Mouse (Mus musculus): ENCODE measurements around the gene Timm23.
"Not testable (repeated sequence)": the region's sequence is repeated elsewhere in the genome, so short reads cannot be mapped to it uniquely, and the experiment has no call there.

Gene Timm23

GRCm38 (mm10) chr14:32201791-32202451 is at the start of gene Timm23, which contains the start of gene Parg:
TSS of gene Timm23 (minus strand) at chr14:32201898.
TSS of gene Parg (plus strand) at chr14:32201949.
- peak; percentile 93 for DNase-seq

DNA sequence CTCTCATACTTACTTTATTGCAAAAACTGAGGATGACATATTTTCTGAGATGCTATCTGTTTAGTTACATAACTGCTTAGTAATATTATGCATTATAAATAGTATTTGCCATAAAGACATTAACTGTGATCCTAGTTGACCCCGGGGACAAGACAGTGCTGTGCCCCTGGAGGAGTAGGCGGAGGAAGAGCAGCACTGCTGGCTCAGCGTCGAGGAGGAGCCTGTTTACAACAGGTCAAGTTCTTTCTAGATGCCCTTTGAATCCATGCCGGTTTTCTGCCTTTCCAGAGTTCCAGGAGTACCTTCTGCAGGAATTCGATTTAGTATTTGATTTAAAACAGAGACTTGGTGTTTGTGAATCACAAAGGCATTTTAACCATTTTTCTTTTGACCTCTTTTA is 47.9 kb upstream of the Timm23 start:
- DNase-seq: peak; percentile 49

GRCm38 (mm10) chr14:32246019-32246418 is 44.3 kb upstream of the Timm23 start:
- no peak for DNase-seq

DNA sequence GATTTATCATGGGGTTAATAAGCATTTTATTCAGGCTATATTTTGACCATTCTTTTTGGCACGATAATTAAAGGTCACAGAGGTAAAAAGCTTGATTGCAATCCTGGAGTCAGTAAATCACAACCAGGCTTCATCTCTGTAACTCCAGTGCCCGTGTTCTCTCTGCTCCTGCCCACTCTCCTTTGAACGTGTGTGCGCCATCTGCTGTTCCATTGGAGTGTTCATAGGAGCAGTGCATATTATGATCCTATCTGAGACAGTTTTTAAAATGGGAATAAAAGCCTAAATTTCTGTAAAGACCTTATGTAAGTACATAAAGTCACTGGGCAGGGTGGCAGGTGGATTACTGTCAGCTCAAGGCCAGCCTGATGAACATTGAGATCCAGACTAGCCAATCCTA is 40.7 kb upstream of the Timm23 start:
- DNase-seq: no peak

GRCm38 (mm10) chr14:32228996-32229395 is 27.3 kb upstream of the Timm23 start:
- DNase-seq: peak; percentile 57

DNA sequence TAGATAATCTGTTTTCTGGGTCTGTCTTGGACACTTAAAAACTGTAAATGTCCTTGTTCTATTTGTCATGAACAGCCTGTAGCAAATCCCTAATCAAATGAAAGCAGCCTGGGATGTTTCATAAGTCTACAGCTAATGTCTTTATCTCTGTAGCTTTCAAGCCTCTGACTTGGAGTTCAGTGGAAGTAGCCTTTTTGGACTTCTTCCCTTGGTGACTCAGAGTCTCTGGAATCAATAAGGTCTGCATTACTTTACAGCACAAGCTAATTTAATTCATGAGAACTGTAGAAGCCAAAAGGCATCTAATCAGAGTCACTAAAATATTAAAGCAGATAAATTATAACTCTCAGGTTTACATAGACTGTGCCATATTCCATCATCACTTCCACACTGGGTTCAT is 24.9 kb upstream of the Timm23 start:
- no peak for DNase-seq

DNA sequence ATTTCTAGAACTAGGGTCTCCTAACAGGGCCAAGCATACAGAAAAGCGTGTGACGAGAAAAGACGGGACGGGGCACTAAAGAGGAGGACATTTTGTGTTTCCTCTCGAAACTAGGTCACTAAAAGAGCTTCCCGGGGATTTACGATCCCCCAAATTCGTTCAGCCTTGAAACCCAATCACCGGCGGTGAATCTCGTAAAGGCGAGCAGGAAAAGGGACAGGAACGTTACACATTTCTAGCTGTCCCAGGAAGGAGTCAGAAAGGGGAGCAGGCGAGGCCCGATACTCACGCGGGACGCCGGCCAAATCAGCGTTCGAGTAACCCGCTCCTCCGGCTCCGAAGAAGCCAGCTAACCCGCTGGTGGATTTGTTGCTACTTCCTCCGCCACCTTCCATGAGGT is 344 bp downstream of the Timm23 start:
- DNase-seq: no peak

DNA sequence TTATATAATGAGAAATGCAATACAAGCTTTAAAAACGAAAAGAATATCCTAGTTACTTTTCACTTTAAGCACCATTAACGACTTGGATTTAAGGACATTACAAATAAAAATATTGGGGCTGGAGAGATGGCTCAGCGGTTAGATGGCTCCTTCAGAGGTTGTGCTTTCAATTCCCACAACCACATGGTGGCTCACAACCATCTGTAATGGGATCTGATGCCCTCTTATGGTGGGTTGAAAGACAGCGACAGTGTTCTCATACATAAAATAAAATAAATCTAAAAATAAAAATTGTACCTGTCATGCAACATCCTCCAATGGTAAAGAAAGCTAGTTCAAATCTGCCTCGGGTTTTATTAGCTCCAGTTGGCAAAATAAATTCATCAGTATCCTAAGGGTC is 8.1 kb downstream of the Timm23 start:
- DNase-seq: not testable (repeated sequence)

DNA sequence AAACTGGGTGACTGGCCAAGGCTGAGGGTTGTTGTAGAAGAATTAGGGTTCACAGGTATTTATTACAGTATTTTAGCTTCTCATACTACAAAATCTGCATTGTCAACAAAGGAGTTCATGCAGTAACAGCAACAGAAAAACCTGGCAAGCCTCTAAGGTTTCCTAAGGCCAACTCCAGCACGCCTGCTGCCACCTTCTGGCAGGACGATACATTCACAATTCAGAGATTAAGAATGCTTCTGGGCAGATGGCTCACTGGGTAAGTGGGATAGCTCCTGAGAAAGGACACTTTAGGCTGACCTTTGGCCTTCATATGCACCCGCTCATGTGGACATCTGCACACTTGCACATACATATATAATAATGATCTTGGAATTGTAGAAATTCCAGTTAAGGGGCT is 9.3 kb downstream of the Timm23 start:
- peak; percentile 58 for DNase-seq

DNA sequence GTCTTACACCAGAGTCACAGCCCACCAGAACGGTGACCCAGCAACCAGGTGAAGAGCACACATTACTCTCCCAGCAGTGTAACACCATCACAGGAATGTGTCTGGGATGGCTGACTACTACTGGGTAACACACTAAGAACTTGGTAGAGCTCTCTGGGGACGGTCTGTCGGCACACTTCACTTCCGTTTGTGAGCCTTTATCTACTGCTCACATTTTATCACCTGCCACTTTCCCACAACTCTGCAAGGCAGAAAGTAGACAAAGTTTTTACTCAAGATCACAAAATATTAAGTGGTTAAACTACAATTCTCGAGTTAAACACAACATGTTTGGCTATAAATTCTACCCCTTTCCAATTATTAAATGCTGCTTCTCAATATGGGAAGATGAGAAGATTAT is 9.8 kb downstream of the Timm23 start:
- DNase-seq: no peak

DNA sequence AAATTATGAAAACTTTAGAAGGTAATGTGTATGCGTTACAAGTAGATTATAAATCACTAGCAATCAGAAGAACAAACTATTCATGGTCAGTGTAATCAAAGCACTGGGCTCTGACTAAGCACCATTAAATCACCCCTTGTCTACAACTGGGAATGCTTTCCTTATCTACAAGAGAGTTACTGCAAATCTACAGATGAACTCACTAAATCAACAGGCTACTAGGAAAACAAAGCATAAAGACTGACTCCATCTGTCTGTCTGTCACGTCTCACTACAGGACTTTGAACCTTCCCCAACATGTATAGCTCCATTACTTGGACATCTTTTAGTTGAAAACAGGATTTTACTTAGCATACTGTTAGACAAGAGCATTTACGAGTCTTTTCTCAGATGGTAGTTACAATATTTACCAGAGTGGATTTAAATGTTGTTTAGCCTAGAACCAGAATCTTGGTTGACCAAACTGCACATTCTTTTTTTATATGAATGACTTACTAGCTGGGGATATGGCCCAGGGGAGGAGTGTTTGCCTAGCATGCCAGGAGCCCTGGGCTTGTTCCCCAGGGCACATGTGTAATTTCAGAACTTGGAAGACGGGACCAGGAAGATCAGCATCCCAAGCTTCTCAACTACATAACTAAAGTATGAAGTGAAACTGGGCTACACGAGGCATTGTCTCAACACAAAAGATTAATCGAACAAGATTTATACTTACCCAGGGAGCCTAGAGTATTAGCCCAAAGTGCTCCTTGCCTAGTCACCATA is 10.9 kb downstream of the Timm23 start:
- DNase-seq: no peak

GRCm38 (mm10) chr14:32183846-32184245 is 17.9 kb downstream of the Timm23 start:
- no peak for DNase-seq

DNA sequence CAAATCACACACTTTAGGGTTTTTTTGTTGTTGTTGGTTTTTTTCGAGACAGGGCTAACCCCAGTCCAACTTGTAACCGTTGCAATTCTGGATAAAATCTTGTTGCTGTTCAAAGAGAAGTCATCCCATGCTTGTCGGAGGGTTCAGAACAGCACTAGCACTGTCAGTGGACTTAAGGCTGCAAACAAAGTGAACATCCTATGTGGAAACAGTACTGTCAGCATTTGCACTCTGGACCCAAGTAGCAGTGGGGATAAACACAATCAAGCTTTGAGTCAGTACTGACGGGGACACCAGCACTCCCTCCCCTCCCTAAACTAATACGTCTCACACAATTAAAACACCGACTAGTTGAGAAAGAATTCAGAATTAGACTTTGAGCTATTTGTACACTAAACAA is 20.8 kb downstream of the Timm23 start:
- DNase-seq: no peak

- DNase-seq: peak; percentile 56
These were observed 22.1 kb downstream of the Timm23 start for GRCm38 (mm10) chr14:32179393-32180195.

- not testable (repeated sequence) for DNase-seq
These were observed 25.1 kb downstream of the Timm23 start for GRCm38 (mm10) chr14:32176590-32176989.

DNA sequence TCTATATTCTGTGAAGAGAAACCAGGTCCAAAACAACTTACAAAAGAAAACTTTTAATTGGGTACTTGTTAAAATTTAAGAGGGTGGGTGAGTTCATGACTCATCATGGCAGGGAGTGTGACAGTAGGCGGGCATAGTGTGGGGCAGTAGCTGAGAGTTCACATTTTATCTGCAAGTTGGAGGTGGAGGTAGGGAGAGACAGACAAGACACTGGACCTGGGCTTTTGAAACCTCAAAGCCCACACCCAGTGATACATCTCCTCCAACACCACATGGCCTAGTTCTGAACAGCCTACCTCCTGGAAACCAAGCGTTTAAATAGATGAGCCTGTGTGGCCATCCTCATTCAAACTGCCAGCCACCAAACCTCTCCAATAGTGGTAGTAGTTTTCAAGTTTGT is 26.4 kb downstream of the Timm23 start:
- DNase-seq: no peak

GRCm38 (mm10) chr14:32170137-32170536 is 31.6 kb downstream of the Timm23 start:
- DNase-seq: no peak

GRCm38 (mm10) chr14:32168653-32169231 is 33.0 kb downstream of the Timm23 start:
- DNase-seq: no peak

- DNase-seq: no peak
These were observed 34.4 kb downstream of the Timm23 start for GRCm38 (mm10) chr14:32167326-32167725.

GRCm38 (mm10) chr14:32166840-32167239 is 34.9 kb downstream of the Timm23 start:
- DNase-seq: no peak

DNA sequence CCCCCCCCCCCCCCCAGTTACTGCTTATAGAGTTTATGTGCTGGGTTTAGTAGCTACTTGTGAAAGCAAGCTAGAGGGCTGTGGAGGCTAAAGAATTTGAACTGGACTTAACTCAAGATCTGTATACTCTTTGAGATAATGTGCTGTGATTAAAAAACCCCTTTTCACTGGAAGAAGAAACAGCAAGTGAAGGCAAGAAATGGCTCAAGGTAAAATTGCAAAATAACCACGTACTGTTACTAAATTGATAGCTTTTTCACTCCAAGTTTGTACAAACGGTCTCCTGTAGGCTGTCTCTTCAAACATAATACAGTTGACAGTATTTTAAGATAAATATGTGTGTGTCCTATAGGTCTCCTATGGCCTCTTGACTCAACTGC is 35.6 kb downstream of the Timm23 start:
- DNase-seq: no peak

DNA sequence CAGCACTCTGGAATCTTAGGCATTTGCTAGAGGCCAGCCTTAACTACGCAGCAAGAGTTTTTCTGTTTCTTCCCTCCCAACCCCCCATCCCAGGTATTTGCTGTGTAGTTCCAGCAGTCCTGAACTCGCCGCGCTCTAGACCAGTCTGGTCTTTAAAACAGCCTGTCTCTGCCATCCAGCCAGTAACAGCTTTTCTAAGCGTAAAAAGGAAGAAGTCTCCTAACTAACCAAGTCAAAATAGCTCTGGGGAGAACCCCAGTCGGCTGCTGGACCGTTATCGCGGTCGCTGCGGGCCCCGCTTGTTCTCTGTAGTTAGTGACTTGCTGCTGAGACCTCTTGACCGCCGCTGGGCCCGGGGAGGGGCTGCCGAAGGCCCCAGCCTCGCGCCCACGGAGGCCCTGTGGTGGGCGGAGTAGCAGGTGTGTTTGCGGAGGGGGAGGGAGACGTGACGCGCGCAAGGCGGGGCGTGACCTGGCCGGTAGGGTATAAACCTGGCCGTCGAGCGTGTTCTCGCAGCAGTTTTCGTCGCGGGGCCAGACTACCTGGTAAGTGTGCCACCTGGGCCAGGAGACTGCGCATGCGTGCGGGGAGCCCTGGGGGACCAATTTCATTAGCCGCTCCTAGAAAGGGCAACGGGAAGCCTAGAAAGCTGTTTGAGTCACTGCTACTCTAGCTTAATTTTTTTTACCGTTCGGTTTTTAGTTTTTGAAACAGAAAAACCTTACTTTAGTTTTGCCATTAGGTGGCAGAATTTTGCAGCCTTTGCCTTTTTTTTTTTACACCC is 36.2 kb downstream of the Timm23 start:
- DNase-seq: peak; percentile 93

Measured in kidney, postnatal 14 days (tissue).